Mouse (Mus musculus): ENCODE data around the gene Creb3l2. TPM values are rescaled to one million over a fixed set of nuclear protein-coding genes. Genes with fewer than 3 reads are reported as not detected.

Gene Creb3l2
- polyA plus RNA-seq, 1 experiment from 2014 or later = 4.9 TPM

DNA sequence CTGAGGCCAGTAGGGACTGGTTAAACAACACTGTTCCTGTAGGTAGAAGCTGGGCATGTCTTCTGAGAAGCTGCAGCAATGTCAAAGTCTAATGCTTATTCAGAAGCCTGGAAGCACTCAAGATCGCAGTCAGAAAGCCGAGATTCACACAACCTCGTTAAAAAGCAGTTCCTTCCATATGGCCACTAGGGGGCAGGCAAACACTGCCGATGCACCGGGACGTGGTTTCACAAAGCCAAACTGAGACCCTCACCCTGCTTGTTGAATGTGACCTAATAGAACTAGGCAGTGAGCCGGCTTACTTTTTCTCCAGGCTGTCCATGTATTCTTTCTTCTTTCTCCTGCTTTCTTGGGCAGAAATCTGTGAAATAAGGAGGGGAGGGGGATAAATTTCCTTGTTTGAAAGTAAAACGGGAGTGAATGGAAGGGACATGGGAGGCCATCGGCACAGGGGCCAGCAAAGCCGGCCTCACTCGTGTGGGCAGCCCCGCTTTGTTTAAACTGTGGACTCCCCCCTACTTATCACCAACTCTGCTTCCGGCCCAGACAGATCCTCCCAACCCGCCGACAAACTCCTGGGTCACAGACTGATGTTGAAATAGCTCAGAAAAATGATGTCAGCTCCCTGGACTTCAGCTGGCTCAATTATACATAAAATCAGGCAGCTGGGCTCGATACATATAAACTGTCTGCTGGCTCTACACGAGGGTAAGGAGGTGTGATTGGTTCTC lies 87.3 kb downstream of the Creb3l2 start:
- no peak overlapping the region for H3K4me3 ChIP-seq (ENCODE audit: inconsistent target)
- 43% methylated on average over 16 of the region's 17 CpGs for WGBS (ENCODE audit: missing documents)

DNA sequence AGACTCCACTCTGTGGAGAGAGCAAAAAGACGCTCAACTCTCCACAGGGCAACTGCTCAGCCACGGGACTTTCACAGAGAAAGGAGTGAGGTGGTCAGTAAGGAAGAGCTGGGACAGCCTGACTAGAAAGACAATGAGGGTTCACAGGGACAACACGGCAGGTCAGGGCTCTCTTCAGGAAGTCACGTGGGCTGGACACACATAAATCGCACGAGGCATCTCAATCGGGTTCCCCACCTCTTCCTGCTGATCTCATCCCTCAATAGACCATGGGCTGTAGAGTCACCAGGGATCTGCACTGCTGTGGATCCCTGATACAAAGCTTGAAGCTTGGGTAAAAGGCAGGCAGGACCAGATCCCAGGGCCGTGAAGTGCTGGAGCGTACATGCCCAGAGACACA lies 88.3 kb downstream of the Creb3l2 start:
- no peaks in the 10 kb centered on the region for H3K36me3 ChIP-seq (ENCODE audit: inconsistent target)
- 85% methylated on average over 9 of the region's 9 CpGs for WGBS (ENCODE audit: missing documents)

More for the DNA sequence above, 87.3 kb downstream of the Creb3l2 start:
- H3K27ac ChIP-seq = no peak overlapping the region
- no peaks in the 10 kb centered on the region for H3K79me2 ChIP-seq (ENCODE audit: inconsistent target)
- no peaks in the 10 kb centered on the region for H3K36me3 ChIP-seq (ENCODE audit: inconsistent target)

DNA sequence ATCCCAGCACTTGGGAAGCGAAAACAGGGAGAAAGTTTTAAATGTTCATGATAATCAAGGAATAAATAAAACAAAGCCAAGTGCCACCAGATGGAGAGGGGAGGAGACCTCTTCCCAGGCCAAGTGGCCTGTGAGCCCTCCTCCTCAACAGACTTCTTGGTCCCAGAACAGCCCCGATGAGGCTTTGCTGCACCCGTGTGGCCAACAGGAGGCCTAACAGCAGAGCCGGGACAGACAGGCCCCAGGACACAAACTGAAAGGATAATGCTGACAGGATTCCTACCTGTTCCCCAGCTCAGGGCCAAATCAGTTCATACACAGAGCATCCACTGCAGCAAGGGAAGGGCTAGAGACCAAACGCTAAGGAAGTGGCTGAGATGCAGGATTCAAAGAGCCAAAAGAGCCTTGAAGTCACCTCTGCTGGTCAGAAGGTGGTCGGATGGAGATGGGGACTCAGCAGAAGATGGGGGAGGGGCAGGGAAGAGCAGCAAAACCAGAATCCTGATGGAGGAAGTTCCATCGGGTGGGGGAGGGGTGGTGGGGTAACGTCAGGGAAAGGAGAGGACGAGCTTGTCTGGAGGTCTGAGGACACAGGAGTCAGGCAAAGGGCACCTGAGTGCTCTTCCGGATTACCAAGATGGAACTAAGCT lies 90.1 kb downstream of the Creb3l2 start:
- H3K79me2 ChIP-seq (ENCODE audit: inconsistent target) = no peaks in the 10 kb centered on the region
- H3K27ac ChIP-seq = no peak overlapping the region
- H3K4me3 ChIP-seq (ENCODE audit: inconsistent target) = no peak overlapping the region
- no peaks in the 10 kb centered on the region for H3K36me3 ChIP-seq (ENCODE audit: inconsistent target)
- WGBS (ENCODE audit: missing documents) = 51% methylated on average over 10 of the region's 10 CpGs

More for the DNA sequence above, 88.3 kb downstream of the Creb3l2 start:
- no peak overlapping the region for H3K27ac ChIP-seq
- no peak overlapping the region for H3K4me3 ChIP-seq (ENCODE audit: inconsistent target)
- H3K79me2 ChIP-seq (ENCODE audit: inconsistent target) = no peaks in the 10 kb centered on the region

DNA sequence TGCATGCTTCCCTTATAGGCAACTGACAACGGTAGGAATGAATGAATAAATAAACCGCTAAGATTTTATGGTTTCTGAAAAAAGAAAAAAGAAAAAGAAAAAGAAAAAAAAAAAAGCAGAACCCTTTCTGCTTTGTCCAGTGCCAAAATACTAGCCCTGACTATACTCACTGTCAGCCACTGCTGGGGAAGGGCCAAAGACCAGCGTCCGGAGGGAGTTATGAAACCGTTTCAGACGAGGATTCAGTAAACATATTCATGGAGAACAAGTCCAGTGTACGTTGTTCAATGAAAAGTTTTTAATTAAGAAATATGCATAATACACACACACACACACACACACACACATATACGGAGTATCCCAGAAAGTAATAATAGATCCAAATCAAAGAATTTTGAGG lies 91.6 kb downstream of the Creb3l2 start:
- 90% methylated on average over 8 of the region's 8 CpGs for WGBS (ENCODE audit: missing documents)
- Histone ChIP-seq H3K4me3 (ENCODE audit: inconsistent target) (no peak overlapping the region), H3K27ac (no peak overlapping the region), H3K36me3 (ENCODE audit: inconsistent target) (no peaks in the 10 kb centered on the region), H3K79me2 (ENCODE audit: inconsistent target) (no peaks in the 10 kb centered on the region)

DNA sequence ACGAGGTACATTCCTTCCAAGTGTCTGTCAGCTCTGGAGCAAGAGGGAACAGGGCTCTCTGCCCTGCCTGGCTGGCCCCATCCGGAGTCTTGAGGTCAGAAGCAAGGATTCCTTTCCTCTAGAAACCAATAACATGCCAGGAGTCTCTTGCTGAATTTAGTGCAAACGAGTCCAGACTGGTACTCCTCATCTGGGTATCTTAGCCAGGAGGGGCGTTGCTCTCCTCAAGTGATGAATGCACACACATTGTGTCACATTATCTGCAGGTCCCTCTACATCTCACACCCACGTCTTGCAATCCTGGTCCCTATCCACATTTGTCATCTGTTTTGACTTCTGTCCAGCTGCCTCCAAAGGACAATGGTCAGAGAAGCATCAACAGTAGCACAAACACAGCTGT lies 94.3 kb downstream of the Creb3l2 start:
- no peak overlapping the region for H3K27ac ChIP-seq
- no peaks in the 10 kb centered on the region for H3K79me2 ChIP-seq (ENCODE audit: inconsistent target)
- H3K4me3 ChIP-seq (ENCODE audit: inconsistent target) = no peak overlapping the region
- no peaks in the 10 kb centered on the region for H3K36me3 ChIP-seq (ENCODE audit: inconsistent target)
- WGBS (ENCODE audit: missing documents) = 87% methylated on average over 5 of the region's 5 CpGs

DNA sequence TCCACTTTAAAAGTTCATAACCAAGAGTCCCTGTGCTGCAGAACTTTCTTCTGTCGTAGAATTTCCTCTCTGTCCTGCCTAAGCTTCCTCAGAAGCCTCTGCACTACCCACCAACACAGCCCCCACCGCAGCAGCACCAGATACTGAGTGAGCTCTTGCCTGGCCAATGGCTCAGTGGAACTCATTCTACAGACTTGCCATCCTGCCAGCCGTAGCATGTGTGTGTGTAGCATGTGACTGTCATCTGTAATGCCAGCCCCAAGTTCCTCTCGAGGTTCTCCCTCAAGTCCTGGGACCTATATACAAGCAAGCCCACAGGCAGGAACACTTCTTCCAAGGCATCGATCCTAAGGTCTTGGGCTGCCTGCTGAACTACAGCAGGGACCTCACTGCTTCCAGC lies 103.9 kb downstream of the Creb3l2 start:
- Histone ChIP-seq H3K4me3 (ENCODE audit: inconsistent target) (no peak overlapping the region), H3K27ac (no peak overlapping the region), H3K36me3 (ENCODE audit: inconsistent target) (0 out of 2 replicates have a peak, but pooled peaks cover 3% of the 10 kb centered on the region), H3K79me2 (ENCODE audit: inconsistent target) (no peaks in the 10 kb centered on the region)
- 95% methylated on average over 5 of the region's 5 CpGs for WGBS (ENCODE audit: missing documents)

DNA sequence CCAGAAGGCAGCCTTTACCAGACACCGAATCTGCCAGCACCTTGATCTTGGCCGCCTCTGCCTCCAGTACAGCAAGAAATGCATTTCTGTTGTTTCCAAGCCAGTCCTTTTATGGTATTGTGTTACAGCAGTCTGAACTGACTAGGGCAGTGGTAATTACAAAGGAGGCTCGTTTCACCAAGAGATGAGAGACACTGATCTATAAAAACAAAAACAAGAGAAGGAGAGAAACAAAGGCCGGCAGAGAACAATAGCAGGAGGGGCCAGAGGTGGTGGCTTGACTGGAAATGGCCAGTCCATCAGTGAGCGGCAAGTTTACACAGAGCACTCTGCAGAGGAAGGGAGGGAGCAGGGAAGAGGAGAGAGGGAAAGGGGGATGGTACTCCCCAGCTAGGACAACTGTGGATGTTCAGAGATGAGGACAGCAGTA lies 105.1 kb downstream of the Creb3l2 start:
- Histone ChIP-seq H3K79me2 (ENCODE audit: inconsistent target) (no peaks in the 10 kb centered on the region), H3K27ac (no peak overlapping the region), H3K36me3 (ENCODE audit: inconsistent target) (0 out of 2 replicates have a peak, but pooled peaks cover 3% of the 10 kb centered on the region), H3K4me3 (ENCODE audit: inconsistent target) (no peak overlapping the region)
- 91% methylated on average over 4 of the region's 5 CpGs for WGBS (ENCODE audit: missing documents)

DNA sequence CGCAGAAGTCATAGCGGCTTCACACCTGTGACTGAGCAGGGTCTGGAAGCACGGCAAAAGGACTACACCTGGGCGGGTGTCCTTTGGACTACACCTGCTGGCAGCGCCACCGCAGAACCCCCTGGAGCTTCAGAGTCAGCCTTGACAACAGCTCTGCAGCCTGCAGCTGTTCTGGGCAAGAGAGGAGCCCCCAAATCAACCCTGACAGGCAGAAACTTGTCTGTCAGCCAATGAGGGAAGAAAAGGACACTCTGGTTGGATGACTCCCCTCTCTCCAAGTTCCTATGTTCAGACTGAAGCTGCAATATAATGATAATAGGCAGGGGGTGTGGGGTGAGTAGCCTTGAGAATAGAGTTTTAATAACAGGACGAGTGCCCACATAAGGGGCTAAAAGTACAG lies 105.6 kb downstream of the Creb3l2 start:
- Histone ChIP-seq H3K79me2 (ENCODE audit: inconsistent target) (no peaks in the 10 kb centered on the region), H3K4me3 (ENCODE audit: inconsistent target) (no peak overlapping the region), H3K36me3 (ENCODE audit: inconsistent target) (0 out of 2 replicates have a peak, but pooled peaks cover 3% of the 10 kb centered on the region), H3K27ac (no peak overlapping the region)
- 99% methylated on average over 6 of the region's 7 CpGs for WGBS (ENCODE audit: missing documents)

DNA sequence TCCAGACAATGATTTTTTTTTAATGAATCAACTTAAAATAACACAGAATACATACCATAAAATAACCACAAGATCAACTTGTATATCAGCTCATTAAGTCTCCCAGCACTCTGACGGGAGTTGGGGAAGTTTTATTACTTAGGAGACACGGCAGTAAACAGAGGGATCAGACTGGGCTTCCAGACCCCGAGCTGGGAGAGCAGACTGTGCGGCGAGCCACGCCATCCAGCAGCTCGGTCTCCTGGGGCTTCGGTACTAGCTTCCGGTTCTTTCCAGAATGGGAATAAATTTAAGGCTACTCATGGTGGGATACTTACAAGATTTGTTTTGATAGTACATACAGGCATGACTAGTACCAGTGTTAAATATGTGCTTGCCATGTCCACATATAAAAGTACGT lies 109.1 kb downstream of the Creb3l2 start:
- WGBS (ENCODE audit: missing documents) = 91% methylated on average over 10 of the region's 10 CpGs
- no peaks in the 10 kb centered on the region for H3K79me2 ChIP-seq (ENCODE audit: inconsistent target)
- no peak overlapping the region for H3K27ac ChIP-seq
- 0 out of 2 replicates have a peak, but pooled peaks cover 3% of the 10 kb centered on the region for H3K36me3 ChIP-seq (ENCODE audit: inconsistent target)
- no peak overlapping the region for H3K4me3 ChIP-seq (ENCODE audit: inconsistent target)

DNA sequence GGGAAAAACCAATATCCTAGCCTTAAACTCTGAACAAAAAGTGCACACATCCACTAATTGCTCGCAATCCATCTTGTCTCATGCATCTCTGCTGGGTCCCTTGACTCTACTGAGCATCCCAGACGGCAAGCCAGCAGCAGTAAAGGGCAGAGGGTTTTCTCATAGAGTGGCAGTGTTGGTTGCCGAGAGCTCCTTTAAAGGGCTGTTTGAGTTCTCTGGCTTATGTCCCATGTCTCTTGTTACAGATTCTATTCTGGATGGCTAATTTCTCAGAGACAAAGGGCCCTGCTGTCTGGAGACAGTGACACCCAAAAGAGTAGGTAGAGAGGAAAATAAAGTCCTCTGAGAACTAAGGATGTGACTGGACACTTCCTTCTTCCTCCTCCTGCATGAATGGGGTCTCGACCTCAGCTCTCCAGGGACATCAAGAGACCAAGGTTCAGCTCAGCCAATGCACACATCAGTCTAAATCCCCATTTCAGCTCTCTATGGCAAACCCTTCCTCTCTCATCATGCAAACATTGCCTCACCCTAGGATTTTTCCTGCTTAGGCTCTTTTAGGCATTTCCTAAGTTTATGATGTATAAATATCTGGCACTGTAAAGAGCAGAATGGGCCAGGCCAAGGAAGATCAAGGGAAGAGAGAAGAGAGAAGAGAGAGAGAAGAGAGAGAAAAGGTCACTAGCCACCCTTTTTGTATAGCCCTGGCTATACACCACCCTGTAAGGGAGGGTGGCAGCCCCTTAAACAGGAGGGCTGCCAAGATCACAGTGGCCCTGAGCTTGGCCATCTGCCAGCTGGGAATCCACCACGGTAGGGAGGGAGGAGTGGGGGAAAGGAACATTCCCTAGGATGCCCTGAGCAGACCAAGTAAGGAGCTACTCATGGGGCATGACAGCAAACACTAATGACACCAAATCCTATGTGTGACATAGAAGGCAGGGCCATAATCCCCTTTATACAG lies 111.8 kb downstream of the Creb3l2 start:
- 0 out of 2 replicates have a peak, but pooled peaks cover 3% of the 10 kb centered on the region for H3K36me3 ChIP-seq (ENCODE audit: inconsistent target)
- no peaks in the 10 kb centered on the region for H3K79me2 ChIP-seq (ENCODE audit: inconsistent target)
- no peak overlapping the region for H3K27ac ChIP-seq
- WGBS (ENCODE audit: missing documents) = 86% methylated on average over 5 of the region's 5 CpGs
- H3K4me3 ChIP-seq (ENCODE audit: inconsistent target) = no peak overlapping the region

DNA sequence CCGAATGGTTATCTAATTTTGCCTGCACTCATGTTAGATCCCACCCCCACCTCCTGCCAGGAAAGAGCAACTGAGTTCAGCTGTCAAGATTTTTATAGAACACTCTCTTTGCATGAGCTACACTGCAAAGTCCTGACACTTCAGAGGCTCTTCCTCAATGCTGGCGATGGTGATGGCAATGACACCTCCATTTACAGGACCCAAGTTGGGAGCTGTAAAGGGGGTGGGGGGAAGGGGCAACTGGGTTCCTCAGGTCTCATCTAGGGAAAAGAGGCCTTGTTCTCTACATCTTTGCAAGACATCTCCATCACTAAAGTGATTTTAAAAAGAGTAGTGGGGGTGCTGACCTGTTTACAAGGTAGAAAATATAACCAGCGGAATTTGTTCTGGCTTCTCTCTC lies 112.6 kb downstream of the Creb3l2 start:
- 96% methylated on average over 3 of the region's 3 CpGs for WGBS (ENCODE audit: missing documents)
- Histone ChIP-seq H3K27ac (no peak overlapping the region), H3K36me3 (ENCODE audit: inconsistent target) (0 out of 2 replicates have a peak, but pooled peaks cover 3% of the 10 kb centered on the region), H3K79me2 (ENCODE audit: inconsistent target) (no peaks in the 10 kb centered on the region), H3K4me3 (ENCODE audit: inconsistent target) (no peak overlapping the region)

DNA sequence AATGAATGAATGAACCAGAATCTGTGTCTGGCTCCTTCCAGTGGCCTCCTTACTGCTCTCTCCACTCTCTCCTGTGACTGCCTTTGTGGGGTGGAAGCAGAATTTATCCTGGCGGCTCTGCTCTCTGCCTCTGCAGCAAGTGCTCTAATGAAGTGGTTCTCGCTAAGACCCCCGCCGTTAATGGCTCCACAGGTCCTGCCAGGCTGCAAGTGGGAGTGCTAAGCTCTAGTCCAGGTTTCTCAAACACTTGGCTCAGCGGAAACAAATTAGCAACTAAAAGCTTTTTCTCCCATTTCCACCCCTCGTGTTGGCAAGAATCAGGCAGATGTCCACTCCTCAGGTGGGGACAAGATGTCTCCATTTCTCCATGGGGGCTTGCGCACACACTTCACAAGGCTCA lies 113.3 kb downstream of the Creb3l2 start:
- no peak overlapping the region for H3K27ac ChIP-seq
- no peaks in the 10 kb centered on the region for H3K79me2 ChIP-seq (ENCODE audit: inconsistent target)
- H3K4me3 ChIP-seq (ENCODE audit: inconsistent target) = no peak overlapping the region
- H3K36me3 ChIP-seq (ENCODE audit: inconsistent target) = 0 out of 2 replicates have a peak, but pooled peaks cover 3% of the 10 kb centered on the region
- 89% methylated on average over 7 of the region's 7 CpGs for WGBS (ENCODE audit: missing documents)

DNA sequence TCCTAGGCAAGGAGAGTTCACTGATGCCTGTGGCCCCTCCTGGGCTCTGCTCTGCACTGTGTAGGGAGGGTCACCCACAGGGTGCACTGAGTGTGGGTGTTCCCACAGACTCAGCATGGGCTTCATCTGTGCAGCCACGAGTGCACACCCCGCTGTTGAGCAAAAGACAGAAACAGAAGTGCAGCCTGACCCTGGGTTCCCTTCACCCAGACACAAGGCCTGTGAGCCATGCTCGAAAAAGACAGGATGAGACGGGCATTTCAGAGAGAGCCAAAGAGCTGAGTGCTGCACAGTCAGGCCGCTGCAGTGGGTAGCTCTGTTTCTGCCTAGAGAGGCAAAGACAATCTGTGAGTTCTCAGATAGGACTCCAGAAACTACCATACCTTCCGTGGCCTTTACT lies 114.4 kb downstream of the Creb3l2 start:
- Histone ChIP-seq H3K27ac (no peak overlapping the region), H3K4me3 (ENCODE audit: inconsistent target) (no peak overlapping the region), H3K79me2 (ENCODE audit: inconsistent target) (no peaks in the 10 kb centered on the region), H3K36me3 (ENCODE audit: inconsistent target) (no peaks in the 10 kb centered on the region)
- 62% methylated on average over 6 of the region's 6 CpGs for WGBS (ENCODE audit: missing documents)

DNA sequence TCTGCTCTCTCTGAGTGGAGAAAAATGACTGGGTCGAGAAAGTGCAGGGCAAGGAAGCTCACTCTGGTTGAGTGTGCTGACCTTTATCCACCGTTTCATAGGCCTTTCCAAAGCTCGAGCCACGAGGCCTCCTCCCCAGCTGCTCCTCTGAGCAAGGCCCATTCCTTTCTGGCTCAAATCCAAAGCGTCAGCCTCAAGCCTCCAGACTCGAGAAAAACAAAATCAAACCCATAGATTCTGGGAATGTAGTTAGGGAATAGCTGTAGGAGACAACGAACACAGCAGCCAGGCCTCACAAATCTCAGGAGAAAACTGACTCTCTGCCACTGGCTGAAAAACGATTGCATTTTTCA lies 115.4 kb downstream of the Creb3l2 start:
- H3K36me3 ChIP-seq (ENCODE audit: inconsistent target) = no peaks in the 10 kb centered on the region
- no peak overlapping the region for H3K4me3 ChIP-seq (ENCODE audit: inconsistent target)
- no peaks in the 10 kb centered on the region for H3K79me2 ChIP-seq (ENCODE audit: inconsistent target)
- no peak overlapping the region for H3K27ac ChIP-seq
- WGBS (ENCODE audit: missing documents) = 71% methylated on average over 8 of the region's 8 CpGs
